Mouse (Mus musculus): ENCODE measurements at regions not wholly inside any gene's neighbourhood (a gene's known extent, or its start where the extent isn't known, plus 50 kb on each side); places are given as distances from the start of the nearest gene placed in this dataset.
"Not testable (repeated sequence)": the region's sequence is repeated elsewhere in the genome, so short reads cannot be mapped to it uniquely, and the experiment has no call there.

- DNase-seq, result no peak
These were observed 126.5 kb upstream of the A430005L14Rik start for GRCm38 (mm10) chr4:153830491-153830890.

GRCm38 (mm10) chr4:153831251-153831650 is 125.8 kb upstream of the A430005L14Rik start:
- DNase-seq, result not testable (repeated sequence)

GRCm38 (mm10) chr4:153832151-153832550 is 124.9 kb upstream of the A430005L14Rik start:
- DNase-seq, result no peak

GRCm38 (mm10) chr4:153844766-153845165 is 112.3 kb upstream of the A430005L14Rik start:
- DNase-seq, result no peak

- no peak for DNase-seq
These were observed 108.8 kb upstream of the A430005L14Rik start for GRCm38 (mm10) chr4:153848274-153848673.

- DNase-seq, result no peak
These were observed 106.9 kb upstream of the A430005L14Rik start for GRCm38 (mm10) chr4:153850186-153850585.

- no peak for DNase-seq
These were observed 102.8 kb upstream of the A430005L14Rik start for GRCm38 (mm10) chr4:153854084-153854747.

- DNase-seq, result no peak
These were observed 102.3 kb upstream of the A430005L14Rik start for GRCm38 (mm10) chr4:153854748-153855092.

- no peak for DNase-seq
These were observed 95.6 kb upstream of the A430005L14Rik start for GRCm38 (mm10) chr4:153861420-153861819.

GRCm38 (mm10) chr4:153862121-153862660 is 94.8 kb upstream of the A430005L14Rik start:
- DNase-seq, result no peak

GRCm38 (mm10) chr4:153872346-153872745 is 84.7 kb upstream of the A430005L14Rik start:
- DNase-seq, result peak; percentile 18

GRCm38 (mm10) chr4:153875036-153875435 is 82.0 kb upstream of the A430005L14Rik start:
- not testable (repeated sequence) for DNase-seq

- DNase-seq, result peak; percentile 21
These were observed 79.9 kb upstream of the A430005L14Rik start for GRCm38 (mm10) chr4:153876954-153877642.

GRCm38 (mm10) chr4:153883057-153883456 is 74.0 kb upstream of the A430005L14Rik start:
- DNase-seq, result no peak

- DNase-seq, result no peak
These were observed 73.0 kb upstream of the A430005L14Rik start for GRCm38 (mm10) chr4:153884044-153884443.

GRCm38 (mm10) chr4:153885836-153886235 is 71.2 kb upstream of the A430005L14Rik start:
- no peak for DNase-seq

- DNase-seq, result no peak
These were observed 66.9 kb upstream of the A430005L14Rik start for GRCm38 (mm10) chr4:153890130-153890529.

GRCm38 (mm10) chr4:153899721-153900120 is 57.3 kb upstream of the A430005L14Rik start:
- no peak for DNase-seq

GRCm38 (mm10) chr4:153905076-153905475 is 52.0 kb upstream of the A430005L14Rik start:
- no peak for DNase-seq

- no peak for DNase-seq
These were observed 51.5 kb upstream of the A430005L14Rik start for GRCm38 (mm10) chr4:153905511-153905910.

Measured in adrenal gland, adult 8-10 months (tissue).